Mouse (Mus musculus) CD4-positive helper T cell, adult 2 months (primary cell): ENCODE measurements around the gene Tcf7l1.

Experiments
- DNase-seq: peaks from one replicate; pipeline ENCODE4 v3.0.0-alpha.2; 2012; ENCODE audit warnings: low read depth, missing footprints, low spot score

The Tcf7l1 gene

DNA sequence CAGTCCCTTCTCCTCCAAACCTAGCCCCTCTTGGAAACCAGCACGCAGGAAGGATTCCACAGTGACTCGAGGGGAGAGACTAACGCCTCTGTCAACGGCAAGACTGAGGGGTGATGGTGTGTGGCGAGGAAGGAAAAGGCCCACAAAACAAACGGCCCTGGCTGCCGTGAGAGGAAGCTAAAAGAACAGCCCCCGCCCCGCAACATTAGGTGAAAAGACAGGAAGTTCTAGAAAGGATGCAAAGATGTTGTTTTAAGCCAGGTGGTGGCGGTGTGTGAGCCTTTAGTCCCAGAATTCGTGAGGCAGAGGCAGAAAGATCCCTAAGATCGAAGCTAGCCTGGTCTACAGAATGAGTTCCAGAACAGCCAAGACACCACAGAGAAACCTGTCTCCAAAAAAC lies 43.3 kb downstream of the Tcf7l1 start:
- DNase-seq = peak; percentile 19

DNA sequence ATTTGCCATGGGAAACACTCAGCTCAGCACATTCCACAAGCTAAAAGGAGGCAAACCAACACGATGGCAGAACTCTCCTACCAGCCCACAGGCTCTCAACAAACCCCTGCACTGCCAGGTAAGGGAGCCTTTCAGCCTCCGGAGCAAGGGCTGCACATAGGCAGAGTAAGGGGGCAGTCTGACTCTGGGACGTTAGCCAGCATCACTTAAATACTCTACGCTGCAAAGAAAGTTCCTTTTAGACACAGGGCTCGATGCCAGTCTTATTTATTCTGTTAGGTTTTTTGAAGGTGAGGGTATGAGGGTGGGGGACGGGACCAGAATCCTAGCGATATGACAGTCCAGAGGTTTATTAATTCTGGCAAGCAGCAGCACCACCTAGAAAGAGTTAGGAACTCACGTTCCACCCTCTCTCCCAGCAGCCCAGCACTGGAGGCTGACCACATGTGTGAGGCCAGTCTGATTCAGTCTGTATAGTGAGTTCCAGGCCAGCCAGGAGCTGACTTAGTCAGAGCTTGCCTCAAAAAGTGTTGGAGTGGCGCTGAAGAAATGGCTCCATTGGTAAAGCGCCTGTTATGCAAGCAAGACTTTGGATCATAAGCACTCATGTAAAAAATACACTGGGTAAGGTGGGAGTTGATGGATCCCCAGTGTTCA lies 44.8 kb downstream of the Tcf7l1 start:
- no peak for DNase-seq

DNA sequence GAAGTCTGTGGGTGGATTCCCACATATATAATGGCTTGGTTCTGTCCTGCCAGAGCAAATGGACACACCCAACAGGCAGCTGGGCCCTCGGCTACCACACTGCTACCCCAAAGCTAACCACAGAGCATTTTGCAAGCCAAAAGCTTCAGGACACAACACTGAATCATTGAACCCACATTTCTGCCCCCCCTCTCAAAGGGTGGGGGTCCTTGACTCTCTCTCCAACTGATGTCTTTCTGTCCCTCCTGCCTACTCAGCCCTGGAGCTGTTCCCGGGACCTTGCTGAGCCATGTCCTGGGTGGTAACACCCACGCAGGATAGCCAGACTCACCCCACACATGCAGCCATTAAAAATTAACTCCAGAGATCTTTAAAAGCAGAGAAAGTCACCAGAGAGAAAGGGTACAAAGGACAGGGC lies 45.4 kb downstream of the Tcf7l1 start:
- no peak for DNase-seq

DNA sequence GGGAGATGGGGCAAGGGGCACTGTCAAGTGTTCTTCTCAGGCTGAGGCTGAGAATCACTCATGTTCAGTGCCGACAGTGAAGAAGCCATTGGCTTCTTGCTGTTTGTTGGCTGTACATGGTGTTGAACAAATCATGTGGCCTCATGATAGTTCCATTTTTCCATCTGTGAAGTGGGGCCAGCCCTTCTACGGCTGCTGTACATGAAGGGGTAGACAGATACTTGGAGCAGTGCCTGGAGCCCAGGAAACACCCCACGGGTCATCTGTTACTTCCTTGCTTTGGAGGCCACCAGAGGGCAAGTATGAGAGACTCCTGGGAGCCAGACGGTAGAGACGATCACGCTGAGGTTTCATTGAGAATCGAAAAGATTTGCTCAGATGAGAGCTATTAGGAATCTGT lies 46.7 kb downstream of the Tcf7l1 start:
- no peak for DNase-seq

DNA sequence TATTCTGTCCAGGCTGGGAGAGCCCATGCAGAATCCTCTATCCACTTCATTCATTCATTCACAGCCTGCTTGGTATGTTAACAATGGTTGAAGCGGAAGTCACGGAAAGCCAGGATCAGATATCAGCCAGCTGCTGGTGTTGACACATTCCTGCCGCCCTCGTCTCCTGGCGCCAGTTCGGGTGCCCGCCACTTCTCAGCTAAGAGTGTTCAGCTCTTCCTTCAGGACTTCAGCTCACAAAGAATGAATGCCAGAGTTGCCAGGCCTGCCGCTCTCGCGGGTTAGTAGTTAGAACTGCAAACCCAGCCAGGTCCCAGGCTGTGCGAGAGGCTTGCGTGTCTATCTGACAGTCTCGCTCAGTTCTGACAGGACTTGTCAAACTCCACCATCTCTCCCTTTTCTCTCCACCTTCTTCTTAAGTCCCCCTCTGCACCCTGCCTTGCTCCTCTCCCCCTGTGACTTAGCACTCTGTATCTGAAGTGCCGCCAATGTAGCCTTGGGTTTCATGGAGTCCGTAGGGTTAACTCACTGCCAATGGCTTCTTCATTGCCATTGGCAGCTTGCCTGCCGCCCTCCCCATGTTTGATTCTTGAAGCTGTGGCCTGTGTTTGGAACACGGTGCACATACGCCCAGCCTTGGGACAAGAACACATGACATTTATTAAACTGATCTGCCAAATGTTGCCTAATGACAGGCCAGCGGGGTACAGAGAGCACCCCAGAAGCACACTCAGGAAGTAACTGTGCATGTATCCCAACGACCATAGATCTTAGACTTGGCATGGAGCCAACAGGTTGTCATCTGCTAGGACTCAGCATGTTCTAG lies 48.2 kb downstream of the Tcf7l1 start:
- DNase-seq = no peak

DNA sequence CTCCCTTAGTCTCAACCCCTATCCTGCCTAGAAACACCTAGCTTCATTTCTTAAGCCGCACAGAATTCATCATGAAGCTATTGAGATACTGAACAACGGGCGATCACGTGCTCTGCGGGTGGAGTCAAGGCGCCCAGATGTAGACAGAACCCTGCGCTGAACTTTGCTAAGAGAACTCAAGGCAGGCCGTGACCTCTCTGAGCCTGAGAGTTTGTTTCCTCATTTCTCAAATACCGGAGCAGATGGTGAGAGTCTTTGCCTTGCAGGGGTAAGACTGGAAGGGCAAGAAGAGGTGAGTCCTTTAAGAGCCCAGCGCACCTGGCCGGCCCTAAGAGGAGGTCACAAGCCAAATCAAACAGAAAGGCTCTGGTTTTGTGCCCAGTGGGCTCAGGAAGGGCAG lies 52.2 kb downstream of the Tcf7l1 start:
- DNase-seq = no peak

DNA sequence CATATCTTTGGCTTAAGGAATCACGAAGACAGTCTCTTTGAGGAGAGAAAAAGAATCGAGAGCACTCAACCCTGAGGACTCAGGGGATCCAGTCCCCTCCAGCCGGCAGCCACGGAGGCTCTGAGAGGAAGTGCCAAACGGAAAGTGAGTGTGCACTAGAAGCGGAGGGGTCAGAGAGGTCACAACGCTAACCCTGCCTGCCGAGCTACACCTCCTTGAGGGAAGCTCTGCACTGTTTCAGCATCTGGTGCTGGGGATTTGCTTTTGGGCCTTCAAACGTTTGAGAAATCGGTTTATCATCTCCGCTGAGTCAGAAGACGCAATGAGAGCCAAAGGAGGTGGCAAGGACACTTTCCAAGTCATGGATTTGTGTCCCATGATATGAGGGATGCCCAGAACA lies 53.8 kb downstream of the Tcf7l1 start:
- DNase-seq = no peak

DNA sequence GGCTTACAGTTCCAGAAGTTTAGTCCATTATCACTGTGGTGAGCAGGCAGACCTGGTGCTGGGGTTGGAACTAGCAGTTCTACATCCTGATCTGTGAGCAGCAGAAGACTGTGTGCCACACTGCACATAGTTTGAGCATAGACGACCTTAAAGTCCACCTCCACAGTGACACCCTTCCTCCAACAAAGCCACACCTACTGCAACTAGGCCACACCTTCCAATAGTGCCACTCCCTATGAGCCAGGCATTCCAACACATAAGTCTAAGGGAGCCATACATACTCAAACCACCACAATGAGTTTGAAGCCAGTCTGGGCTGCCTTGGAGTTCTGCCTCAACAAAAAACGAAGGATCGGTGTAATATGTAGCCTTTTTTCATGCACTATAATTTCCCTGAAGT lies 55.7 kb downstream of the Tcf7l1 start:
- DNase-seq = no peak

DNA sequence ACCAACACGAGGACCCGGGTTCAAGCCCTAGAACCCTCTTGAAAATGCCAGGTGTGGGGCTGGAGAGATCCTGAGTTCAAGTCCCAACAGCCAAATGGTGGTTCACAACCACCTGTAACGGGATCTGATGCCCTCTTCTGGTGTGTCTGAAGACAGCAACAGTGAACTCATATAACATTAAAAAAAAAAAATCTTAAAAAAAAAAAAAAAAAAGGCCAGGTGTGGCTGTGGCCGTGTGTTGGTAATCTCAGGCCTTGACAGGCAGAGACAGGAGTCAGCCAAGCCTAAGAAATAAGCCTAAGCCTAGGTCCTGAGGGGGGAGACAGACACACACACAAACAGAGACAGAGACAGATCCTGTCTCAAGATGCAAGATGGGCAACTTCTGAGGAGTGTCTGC lies 56.9 kb downstream of the Tcf7l1 start:
- no peak for DNase-seq

DNA sequence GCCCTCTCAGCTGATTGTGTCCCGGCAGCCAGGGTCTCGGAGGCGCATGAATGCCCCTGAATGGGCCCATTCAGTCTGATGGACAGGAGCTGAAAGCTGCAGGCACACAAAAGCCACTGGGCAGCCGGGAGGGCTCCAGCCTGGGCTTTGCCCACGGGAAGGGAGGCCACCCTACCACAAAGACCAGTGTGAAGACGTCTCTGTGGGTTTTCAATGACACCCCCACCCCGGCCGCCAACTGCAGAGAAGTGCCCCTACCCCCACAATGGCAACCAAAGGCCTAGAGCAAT lies 58.5 kb downstream of the Tcf7l1 start:
- DNase-seq = no peak

DNA sequence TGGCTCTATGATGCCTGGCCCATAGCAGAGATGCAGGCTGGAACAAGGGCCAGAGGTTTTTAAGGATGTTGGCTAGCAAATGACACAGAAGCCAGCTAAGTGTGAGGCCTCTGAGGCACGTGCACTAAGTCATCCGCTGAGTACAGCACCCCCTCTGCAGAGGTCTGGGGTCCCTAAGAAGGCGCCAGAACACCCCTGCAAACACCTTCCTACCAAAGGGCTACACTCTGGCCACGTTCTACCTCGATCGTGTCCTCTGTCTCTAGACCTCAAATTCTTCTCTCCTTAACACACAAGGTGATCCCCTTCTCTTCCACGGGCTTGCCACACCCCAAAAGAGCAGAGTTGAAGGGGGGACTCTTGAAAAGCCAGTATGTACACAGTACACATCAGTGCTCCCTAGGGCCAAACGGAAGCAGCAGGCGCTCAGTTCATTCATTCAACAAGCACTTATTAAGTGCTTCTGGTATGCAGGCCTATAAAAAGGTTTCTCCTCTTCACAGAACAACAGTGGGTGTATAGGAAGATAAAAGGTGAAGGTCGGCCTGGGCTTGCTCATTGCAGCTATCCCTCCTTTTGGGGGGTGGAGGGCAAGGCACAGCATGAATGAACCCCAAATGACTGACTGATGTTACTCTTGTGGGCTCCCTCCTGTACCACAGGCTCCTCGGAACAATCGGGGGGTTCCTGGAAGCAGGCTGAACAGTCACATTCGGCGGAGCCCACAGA lies 59.1 kb downstream of the Tcf7l1 start:
- DNase-seq = no peak

DNA sequence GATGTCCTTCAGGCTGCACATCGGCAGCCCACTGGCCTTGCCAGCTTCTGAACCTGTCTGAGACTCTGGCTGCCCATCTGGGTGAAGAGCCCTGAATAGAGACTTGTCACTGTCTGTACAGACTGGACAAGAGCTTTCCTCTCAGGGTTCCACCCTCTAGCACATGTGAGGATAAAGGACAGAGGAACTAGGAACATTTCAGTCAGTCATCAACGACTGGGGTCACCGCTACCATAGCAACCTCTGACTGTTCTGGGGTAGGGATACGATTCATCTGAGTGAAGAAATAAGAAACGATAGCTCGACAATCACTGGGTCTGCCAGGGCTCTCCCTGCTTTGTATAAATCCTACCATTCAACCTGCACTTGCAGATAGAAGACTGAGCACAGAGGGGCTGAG lies 61.2 kb downstream of the Tcf7l1 start:
- DNase-seq = no peak

DNA sequence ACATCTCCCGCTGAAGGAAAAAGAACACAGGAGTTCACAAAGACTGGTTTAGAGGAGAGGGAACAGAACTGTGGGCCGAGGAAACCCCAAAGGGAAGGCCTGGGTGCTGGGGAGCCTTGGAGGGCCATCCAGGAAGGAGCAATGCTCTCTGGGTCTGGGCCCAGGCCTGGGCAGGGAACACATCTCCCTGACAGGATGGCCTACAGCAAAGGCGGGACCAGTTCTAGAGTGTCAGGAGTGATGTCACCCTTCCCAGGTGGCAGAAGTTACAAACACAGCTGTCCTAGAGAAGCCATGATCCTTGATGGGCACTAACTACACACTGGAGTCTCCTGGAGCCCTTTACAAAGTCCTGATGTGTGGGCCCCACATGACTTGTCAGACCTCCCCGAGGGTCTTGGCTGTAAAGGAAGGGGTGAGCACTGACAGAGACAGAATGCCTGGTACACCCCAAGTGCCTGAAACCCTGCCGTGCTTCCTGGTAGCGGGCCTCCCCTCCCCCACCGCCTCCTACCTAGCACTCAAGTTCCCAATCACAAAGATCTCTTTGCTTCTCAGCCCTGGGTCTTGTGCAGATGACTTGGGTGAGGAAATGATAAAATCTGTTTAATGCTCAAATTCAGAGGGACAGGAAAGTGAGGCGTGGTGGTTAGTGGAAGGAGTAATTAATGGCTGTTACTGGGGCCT lies 64.4 kb downstream of the Tcf7l1 start:
- DNase-seq = peak; percentile 21

DNA sequence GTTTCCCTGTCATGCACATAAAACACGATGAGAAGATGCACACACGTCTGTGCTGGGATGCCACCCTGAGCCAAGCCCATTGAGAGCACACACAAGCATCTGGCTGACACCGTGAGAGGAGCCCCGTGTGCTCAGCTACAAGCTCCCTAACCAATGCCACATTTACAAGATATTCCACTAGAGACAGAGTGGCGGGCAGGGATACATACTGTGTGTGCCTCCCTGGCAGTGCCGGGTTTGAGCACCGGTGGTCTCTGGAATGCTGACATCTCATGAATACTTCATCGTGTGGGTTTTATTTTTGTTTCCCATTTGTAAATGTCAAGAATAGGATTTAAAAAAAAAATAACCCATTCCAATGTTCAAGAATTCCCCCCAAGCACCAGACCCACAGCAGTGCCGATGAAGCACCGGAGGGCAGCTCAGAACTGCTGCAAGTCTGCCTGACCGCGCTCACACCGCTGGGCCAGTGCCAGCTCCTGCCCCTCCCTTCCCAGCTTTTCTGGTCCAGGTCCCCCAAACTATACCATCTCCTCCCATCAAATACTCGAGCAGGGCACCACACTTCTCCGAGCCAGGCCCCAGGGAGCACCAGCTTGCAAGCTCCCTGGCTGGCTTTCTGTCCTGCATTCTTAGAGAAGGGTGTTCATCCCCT lies 65.2 kb downstream of the Tcf7l1 start:
- DNase-seq = no peak

DNA sequence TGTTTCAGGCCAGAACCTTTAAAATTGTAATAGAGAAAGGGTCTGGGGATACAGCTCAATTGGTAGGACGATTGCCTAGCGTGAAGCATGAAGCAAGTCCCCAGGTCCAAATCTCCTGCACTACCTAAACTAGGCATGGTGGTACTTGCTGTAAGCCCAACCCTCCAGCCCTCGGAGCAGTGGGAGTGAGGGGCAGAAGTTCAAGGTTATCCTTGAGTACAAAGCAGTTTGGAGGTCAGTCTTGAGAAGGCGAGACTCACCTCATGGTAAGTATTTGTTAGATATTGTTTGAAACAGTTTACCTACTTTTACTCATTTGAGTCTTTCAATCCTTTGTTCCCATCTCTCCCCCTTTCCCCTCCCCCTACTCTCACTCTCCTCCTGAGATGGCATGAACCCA lies 65.9 kb downstream of the Tcf7l1 start:
- no peak for DNase-seq

DNA sequence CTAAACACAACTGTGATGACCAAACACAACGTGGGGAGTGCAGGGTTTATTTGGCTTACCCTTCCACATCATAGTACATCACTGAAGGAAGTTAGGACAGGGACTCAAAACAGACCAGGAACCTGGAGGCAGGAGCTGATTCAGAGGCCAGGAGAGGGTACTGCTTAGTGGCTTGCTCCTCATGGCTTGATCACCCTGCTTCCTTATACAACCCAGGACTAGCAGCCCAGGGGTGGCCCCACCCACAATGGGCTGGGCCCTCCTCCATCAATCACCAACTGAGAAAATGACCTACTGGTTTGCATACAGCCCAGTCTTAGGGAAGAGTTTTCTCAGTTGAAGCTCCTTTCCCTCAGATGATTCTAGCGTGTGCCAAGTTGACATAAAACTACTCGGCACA lies 68.2 kb downstream of the Tcf7l1 start:
- no peak for DNase-seq

DNA sequence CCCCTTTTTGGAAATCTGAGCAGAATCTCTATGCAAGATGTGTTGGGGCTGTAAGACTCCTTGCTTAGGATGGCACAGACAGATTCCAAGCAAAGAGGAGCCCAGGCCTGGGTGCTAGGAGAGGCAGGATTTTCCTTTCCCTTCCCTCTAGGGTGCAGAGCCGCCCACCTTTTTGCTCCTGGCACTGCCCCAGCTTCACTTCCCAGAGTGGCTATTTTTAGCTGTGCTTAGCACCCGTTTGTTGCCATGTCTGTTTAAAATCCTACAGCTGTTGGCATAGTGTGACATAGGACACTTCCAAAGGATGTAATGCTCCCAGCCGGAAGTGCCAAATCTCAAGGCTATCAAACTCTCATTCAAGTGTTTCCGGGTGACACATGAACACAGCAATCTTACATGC lies 74.3 kb downstream of the Tcf7l1 start:
- DNase-seq = no peak

DNA sequence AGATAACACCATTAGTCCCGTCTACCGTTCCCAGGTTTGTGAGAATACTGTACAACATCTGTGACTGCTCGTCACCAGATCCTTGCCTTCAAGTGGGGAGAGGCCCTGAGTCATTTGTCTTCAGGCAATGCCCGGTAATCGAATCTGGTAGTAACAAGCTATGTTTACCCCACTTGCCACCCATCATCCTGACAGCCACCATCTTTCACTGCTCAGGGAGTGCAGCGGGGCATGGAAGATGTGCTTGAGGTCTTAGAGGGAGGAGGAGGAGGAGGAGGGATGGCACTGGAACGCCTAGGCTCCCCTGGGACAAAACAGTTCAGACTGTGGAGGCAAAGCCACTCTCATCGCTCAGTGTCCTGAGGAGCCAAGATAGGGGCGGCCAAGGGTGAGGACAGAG lies 74.8 kb downstream of the Tcf7l1 start:
- no peak for DNase-seq

DNA sequence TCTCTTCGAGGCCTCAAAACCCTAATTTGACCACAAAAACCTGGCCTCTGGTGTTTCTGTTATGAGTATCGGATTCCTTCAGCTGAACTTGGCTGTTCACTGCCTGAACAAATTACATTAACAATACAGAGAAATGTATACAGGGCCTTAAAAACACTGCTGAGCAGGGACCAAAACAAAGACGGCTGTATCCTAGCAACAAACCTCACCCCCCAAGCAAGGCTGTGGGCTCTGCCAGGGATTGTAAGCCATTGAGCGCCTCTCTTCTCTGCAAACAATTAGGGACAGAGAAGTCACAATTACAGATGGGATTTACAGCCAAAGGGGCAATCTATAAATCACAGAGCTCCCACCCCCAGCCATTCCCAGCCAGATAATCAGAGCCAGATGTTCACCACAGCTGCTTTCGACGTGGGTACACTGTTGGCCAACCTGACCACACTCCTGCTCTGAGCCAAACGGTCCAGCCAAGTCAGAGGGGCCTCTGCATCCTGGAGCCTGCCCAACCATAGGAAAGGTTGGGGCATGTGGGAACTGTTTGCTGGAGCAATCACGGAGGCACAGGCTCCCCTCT lies 77.5 kb downstream of the Tcf7l1 start:
- no peak for DNase-seq

DNA sequence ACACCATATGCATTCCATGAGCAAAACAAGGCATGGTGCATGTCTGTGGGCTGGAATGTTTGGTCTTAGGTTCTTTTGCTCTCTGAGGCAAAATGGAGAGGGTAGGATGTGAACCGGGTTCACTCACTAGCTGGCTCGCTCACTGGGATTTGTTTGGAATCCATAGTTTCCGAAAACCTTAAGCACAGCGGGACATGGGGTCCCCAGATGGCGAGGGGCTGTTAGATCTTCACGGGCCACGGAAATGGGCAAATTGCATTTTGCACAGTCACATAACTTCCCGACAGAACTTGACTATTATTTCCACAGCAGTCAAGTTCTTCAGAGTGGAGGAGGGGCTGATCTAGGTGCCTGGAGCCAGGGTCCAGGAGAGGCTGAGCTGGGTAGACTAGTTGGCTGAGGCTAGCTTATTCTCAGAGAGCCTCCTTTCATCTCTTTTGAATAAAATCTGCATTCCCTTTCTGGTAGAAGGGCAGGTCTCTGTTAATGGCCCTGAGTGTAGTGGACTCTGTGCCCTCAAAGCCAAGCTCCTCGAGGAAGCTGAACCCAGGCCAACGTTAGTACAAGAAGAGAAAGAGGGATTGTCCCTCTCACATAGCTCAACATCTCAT lies 78.1 kb downstream of the Tcf7l1 start:
- DNase-seq = no peak
